Mouse (Mus musculus) olfactory bulb, adult 2 months (tissue): ENCODE results near the gene Nim1k. TPM values are rescaled to one million over a fixed set of nuclear protein-coding genes. Genes with fewer than 3 reads are reported as not detected.
"Not testable (repeated sequence)": the region's sequence is repeated elsewhere in the genome, so short reads cannot be mapped to it uniquely, and the experiment has no call there.

Experiments
- H3K27ac ChIP-seq: fragments of 200-500 bp; 2 replicates; pipeline ENCODE4 v1.5.1; 2012; ENCODE audit warnings: low read depth, low read length; ENCODE audit not compliant: insufficient read depth
- H3K4me1 ChIP-seq: fragments of 200-500 bp; 2 replicates; pipeline ENCODE4 v1.6.1; 2012; ENCODE audit warnings: low read length; ENCODE audit not compliant: control insufficient read depth, insufficient read depth
- H3K4me3 ChIP-seq: fragments of 200-500 bp; 2 replicates; pipeline ENCODE4 v1.5.1; 2012; ENCODE audit warnings: mild to moderate bottlenecking, low read depth, low read length, moderate library complexity; ENCODE audit not compliant: insufficient read depth
- CTCF ChIP-seq: fragments of 200-500 bp; IDR thresholded peaks from 2 replicates; pipeline ENCODE4 v1.5.1; 2012; ENCODE audit warnings: low read depth, mild to moderate bottlenecking, low read length, moderate library complexity; ENCODE audit not compliant: insufficient read depth
- POLR2A ChIP-seq: fragments of 200-500 bp; IDR thresholded peaks from 2 replicates; pipeline ENCODE4 v1.6.1; 2012; ENCODE audit warnings: mild to moderate bottlenecking, low read depth, low read length, moderate library complexity; ENCODE audit not compliant: insufficient read depth
- WGBS: fragments of 180-500 bp; shearing (Covaris S2); methylation state at CpG from one replicate; pipeline ENCODE4 v1.1.7; 2018; 5-methylcytosine and 5-hydroxymethylcytosine counted together
- polyA plus RNA-seq: library from polyadenylated mRNA; stranded (reverse); fragments of >200 nt; gene quantifications from 2 replicates; pipeline ENCODE4 v1.2.4, GENCODE M21; 2012; ENCODE audit warnings: low replicate concordance; ENCODE audit not compliant: missing spikeins, insufficient read depth, insufficient read length

Gene Nim1k
- polyA plus RNA-seq, 1 experiment, result not detected

DNA sequence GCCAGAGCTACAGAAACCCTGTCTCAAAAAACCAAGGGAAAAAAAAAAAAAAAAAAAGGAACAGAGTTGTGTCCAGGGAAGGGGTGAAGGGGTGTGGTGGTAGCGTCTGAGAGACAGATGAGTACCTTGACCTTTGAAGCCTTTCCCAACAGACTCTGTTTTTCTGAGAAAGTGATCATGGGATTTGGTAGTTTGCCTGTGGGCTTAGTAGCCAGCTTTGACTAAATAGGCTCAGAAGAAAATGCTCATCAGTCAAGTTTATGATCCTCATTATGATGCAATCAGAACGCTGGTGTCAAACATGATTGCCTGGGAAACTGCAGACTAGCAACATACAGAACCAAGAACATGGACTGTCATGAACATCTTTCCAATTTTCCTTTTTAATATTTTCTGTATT lies 76.0 kb downstream of the Nim1k start:
- TF ChIP-seq CTCF (no peak), POLR2A (no peak)
- 94% methylated on average over 2 of the region's 2 CpGs for WGBS
- Histone ChIP-seq H3K27ac (no peak overlapping the region), H3K4me3 (no peak overlapping the region), H3K4me1 (peaks cover 7% of the 10 kb centered on the region)

DNA sequence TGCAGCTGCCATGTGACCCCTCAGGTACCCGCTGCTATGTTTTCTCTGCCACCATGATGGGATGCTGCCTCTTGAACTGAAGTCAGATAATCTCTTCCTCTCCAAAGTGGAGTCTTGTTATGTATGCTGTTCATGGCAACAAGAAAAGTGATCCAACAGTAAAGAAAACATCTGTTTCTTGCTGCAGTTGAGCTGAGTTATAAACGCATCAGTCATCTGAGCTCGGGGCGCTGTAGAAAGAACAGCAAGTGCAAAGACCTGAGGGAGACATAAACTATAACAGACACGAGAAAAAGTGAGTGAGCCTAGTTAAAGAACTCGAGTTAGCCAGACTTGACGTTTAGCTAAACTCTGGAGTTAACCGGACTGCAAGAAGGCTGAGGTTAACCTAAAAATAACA lies 76.9 kb downstream of the Nim1k start:
- Histone ChIP-seq H3K27ac (no peak overlapping the region), H3K4me3 (no peak overlapping the region), H3K4me1 (peaks cover 7% of the 10 kb centered on the region)
- WGBS, result 92% methylated on average over 8 of the region's 8 CpGs
- no peak for TF ChIP-seq POLR2A
- TF ChIP-seq CTCF, result no peak

DNA sequence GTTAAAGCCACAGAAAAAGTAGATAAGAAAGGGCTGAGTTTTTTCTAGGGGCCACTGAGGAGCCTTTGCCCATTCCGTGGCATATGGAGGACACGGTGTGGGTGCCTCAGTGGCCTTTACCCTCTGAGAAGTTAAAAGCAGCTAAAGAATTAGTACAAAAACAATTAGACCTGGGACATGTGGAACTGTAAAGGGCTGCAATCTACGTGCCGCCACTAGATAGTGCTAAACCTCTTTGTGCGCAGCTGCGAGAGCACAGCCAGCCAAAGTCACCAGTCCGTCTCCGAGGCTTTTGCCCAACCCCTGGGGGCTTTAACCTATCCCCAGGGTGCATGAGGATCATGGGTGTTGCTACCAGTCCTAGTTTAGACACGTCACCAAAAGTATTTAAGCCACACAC lies 94.3 kb downstream of the Nim1k start:
- H3K4me1 ChIP-seq, H3K4me3 ChIP-seq, H3K27ac ChIP-seq: not testable (repeated sequence)
- 24% methylated on average over 6 of the region's 9 CpGs for WGBS

Other genes with a start within 250 kb of the Nim1k start
- not detected in 2 replicates for gene Ccl28, start 132.1 kb downstream of the Nim1k start, polyA plus RNA-seq
- gene Hmgcs1, start 65.5 kb downstream of the Nim1k start, polyA plus RNA-seq, result not detected in 2 replicates
- gene Zfp131, start 35.0 kb upstream of the Nim1k start, polyA plus RNA-seq, result not detected in 2 replicates
- gene AF067063, start 74.3 kb upstream of the Nim1k start, polyA plus RNA-seq, result not detected in 2 replicates
- gene D13Ertd608e, start 80.1 kb upstream of the Nim1k start, polyA plus RNA-seq, result not detected in 2 replicates
- not detected in 2 replicates for gene Tcstv1, start 138.9 kb upstream of the Nim1k start, polyA plus RNA-seq
- gene Gm21761, start 173.4 kb upstream of the Nim1k start, polyA plus RNA-seq, result not detected in 2 replicates
- gene B020031M17Rik, start 194.9 kb upstream of the Nim1k start, polyA plus RNA-seq, result not detected in 2 replicates